Mouse (Mus musculus) CD4-positive, CD25-positive, alpha-beta regulatory T cell (primary cell): Measurements from ENCODE around the gene Btaf1. TPM values are rescaled to one million over a fixed set of nuclear protein-coding genes. Genes with fewer than 3 reads are reported as not detected.

Experiments used
- polyA plus RNA-seq: library from polyadenylated mRNA; unstranded; fragments of 100-300 nt; shearing (Covaris generic); gene quantifications from one replicate; pipeline ENCODE4 v1.2.1, GENCODE M21; 2017

Btaf1 gene
- polyA plus RNA-seq, result 27.8 TPM

DNA sequence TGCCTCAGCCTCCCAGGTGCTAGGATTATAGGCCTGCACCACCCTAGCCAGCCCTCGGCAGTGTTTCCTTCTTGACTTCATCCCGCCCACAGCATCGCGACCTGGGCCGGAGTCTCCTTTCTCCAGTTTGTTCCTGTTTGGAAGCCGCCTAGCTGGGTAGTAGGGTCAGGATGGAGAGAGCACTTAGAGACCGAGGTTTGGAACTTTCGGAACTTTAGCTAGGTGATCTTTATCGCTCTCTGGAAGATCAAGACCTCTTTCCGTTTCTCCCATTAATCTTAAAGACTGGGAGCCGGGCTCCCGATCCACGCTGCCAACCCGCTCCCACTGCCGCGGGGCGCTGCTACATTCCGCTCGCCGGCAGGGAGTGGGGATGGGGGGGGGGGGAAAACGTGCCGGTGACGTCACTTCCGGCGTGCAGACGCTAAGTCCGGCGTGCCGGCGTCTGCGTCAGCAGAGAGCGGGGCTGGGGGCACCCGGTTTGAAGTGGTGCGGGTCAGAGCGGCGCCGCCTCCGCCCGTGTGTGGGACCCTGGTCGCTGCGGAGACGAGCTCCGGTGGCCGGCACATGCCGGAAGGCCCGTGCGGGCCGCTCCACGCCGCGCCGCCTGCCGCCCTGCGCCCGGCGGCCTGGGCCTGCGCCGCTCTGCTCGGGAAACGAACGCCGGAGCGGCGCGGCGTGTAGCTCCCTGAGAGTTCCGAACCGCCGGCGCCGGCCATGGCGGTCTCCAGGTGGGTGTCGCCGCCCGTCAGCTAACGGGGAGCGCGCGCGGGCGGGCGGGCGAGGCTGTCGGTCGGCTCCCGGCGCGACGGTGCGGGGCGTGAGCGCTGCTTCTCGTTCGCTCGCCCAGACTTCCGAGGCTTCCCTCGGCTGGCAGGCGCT lies at the start of gene Btaf1:
Gene Btaf1 (plus strand): TSS at position 409 of the 882 bp plus-strand sequence.

DNA sequence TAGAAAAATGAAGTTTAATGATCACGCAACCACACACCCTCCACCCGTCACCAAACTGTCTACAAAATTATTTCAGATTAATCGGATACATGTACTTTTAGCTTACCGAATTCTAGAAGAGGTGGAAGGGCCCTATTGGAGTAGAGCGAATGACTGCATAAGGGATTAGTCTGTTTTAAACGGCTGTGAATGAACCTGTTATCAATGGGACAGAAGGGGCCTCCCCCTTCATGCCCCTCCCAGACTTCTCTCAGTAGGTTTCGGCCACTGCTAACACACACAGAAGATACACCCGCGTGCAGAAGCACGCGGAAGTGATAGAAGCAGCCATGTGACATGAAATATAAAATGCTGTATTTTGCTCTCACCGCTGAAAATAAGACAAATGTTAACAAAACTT lies 6.4 kb upstream of the Btaf1 start, which contains the start of gene Fgfbp3:
Gene Fgfbp3 (minus strand): TSS at position 150 of the 400 bp plus-strand sequence.

Other genes with a start within 250 kb of the Btaf1 start
- gene Ppp1r3c, start 189.4 kb upstream of the Btaf1 start, polyA plus RNA-seq, result not detected
- gene Tnks2, start 91.8 kb upstream of the Btaf1 start, polyA plus RNA-seq, result 173 TPM
- gene Fgfbp3, start 6.5 kb upstream of the Btaf1 start, polyA plus RNA-seq, result 2.4 TPM